Mouse (Mus musculus) brain, embryonic 18.5 days (tissue): ENCODE measurements at regions not wholly inside any gene's neighbourhood (a gene's known extent, or its start where the extent isn't known, plus 50 kb on each side); places are given as distances from the start of the nearest gene placed in this dataset.

Source experiments
- DNase-seq: peaks from one replicate; pipeline ENCODE4 v3.0.0-alpha.2; 2012; ENCODE audit warnings: low read depth, low spot score

DNA sequence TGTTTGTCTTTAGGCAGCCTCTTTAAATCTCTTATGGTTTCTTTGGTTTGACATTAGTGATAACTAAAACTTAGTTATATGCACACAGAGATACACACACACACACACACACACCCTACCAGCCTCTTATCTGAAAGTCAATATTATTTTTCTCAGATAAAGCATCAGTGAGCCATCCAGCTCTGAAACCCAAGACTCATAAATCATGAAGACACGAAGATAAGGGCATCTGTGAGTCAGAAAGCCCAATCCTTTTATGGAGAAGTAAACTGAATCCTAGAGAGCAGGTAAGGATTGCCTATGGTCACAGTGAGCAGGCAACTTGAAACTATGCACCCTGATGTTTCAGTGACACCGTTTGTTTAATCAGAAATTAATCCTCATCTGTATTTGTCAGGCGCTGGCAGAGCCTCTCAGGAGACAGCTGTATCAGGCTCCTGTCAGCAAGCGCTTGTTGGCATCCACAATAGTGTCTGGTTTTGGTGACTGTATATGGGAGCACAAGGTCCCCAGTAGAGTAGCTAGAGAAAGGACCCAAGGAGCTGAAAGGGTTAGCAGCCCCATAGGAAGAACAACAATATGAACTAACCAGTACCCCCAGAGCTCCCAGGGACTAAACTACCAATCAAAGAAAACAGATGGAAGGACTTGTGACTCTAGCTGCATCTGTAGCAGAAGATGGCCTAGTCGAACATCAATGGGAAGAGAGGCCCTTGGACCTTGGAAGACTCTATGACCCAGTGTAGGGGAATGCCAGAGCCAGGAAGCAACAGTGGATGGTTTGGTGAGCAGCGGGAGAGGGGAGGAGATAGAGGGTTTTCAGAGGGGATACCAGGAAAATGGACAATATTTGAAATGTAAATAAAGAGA lies 207.3 kb upstream of the Ank start:
- no peak for DNase-seq

DNA sequence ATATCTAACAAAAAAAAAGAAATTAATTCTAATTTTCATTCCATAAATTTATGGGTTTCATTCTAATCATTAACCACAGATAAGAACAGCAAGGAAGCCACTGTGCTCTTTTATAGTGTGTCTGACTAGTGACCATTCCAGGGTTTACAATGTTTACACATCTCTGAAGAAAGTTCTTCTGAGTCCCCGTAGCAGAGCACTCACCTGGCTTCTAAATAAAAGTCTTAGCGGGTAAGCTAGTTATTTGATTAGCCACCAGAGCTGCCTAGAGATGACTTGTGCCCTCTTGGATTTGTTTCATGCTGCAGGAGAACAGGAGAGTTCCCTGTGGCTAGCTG lies 206.7 kb upstream of the Ank start:
- no peak for DNase-seq

DNA sequence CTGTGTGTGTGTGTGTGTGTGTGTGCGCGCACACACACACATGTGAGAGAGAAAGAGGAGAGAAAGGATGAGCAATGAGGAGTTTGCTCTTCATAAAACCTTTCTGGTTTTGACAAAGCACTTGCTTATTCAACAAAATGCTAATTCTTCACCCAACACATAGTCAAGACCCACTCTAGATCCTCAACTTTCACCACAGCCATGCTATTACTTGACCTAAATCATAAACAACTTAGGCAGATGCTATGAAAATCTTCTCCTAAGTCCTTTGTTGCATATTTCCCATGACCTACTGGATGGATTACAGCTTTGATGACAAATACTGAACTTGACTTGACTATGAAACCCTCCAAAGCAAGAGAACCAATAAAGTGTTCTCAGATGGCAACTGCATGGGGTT lies 196.3 kb upstream of the Ank start:
- DNase-seq: no peak

DNA sequence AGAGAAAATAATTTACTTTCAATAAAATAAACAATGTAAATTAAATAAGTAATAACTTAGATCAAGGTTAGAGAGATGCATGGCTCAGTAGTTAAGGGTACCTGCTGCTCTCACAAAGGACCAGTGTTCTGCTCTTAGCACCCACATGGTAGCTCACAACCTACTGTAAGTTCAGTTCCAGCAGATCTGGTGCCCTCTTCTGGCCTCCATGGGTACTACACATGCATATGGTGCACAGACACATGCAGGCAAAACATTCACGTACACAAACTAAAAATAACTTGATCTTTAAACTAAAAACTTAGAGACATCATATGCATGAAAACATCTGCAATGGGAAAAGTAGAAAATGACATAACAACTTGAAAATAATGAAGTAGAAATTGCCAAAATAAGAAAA lies 184.2 kb upstream of the Ank start:
- DNase-seq: no peak

DNA sequence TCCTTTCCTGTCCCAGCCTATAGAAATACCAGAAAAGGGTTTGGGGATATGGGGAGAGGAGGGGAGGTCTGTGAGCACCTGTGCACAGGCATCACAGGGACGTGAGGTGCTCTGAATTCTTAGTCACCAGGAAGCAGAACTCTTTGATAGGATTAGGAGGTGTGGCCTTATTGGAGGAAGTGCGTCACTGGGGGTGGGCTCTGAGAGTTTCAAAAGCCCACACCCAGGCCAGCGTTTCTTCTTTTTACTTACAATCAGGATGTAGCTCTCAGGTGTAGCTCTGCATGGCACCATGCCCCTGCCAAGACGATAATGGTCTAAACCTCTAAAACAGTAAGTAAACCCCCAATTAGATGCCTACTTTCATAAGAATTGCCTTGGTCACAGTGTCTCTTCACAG lies 162.6 kb upstream of the Ank start:
- DNase-seq: no peak

DNA sequence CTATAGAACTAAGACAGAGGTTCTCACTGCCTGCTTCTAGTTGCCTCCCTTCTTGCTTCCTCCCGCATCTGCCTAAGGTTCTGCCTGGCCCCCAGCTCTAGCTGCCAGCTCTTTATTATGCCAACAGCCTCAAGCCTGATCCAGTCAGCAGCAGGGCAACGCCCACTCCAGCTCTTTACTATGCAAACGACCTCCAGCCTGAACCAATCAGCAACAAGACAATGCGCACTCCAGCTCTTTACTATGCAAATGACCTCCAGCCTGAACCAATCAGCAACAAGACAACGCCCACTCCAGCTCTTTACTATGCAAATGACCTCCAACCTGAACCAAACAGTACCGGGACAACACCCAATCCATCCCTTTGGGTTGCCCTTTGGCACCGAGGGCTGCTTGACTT lies 162.2 kb upstream of the Ank start:
- no peak for DNase-seq

DNA sequence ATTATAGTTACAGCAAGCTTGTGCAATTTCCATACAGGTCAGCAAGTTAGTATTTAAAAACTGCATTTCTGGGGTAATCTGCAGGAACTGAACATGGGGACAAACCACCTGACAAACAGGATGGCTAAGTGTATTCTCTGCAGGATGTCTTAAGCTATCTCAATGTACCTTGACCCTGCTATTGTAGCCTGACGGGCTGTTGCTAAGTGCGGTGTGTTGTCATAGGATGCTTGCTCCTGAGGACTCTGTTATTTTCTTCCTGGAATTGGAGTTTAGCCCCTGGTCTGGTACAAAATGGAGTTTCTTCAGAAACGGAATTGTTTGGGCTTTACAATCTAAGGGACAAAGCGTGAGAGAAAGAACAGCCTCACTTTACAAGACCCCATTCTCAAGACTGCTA lies 161.4 kb upstream of the Ank start:
- DNase-seq: no peak

DNA sequence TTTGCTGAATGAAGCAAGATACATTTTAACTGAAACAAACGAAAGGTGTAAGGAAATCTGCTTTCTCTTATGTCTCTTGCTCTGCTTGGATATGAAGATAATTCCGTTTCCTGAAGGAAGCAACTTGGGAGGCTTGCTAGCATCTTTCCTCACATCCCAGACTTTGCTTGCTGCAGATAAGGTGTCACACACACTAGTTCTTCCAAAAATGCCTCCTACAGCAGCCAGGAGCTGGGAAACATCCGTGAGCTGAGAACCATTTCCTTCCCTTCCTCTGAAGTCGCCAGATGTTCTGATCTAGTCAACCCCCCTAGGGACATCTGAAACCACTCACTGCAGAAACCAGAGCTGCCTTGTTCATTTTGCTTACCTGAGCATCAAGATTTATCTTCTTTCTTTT lies 157.8 kb upstream of the Ank start:
- no peak for DNase-seq

DNA sequence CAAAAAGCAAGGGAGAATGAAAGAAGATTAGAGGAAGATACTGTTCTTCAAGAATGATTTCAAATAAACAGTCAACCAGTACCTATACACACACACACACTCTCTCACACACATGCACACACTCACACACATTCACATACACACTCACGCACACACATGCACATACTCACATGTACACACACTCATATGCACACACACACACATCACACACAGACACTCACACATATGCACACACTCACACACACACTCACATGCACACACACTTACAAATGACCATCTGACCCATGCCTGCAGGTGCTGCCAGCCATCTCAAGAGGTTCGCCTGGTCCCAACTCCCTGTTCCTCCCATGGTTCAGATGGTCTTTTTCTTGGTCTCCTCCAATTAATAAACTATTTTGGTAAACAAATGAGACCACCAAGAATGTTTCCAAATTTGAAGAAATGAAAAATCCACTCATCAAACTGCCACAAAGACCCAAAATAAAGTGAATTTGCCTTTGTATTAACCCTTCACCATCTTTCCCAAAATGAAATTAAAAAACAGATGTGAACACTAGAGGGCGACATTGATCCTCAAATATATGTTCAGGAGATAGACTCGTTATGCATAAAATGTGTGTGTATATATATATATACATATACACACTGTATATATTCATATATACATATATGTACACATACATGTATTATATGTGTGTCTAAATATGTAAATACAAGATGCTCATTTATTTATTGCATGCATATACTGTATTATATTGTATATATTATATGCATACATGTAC lies 150.3 kb upstream of the Ank start:
- no peak for DNase-seq

DNA sequence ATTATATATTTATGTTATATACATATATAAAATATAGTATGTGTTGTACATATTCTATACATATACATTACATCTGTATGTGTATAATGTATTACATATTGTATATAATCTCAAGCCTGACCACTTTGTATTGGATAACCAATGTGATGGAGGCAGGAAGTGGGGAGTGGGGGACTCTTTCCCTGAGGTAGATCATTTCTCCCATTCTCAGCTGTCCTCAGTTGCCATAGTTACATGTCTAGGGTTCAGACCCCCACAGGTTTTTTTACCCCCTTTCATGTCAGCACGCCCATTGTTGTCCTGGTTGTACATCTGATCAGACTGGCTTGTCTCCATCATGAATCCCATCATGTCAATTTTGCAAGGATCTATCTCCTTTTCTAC lies 149.7 kb upstream of the Ank start:
- DNase-seq: no peak

DNA sequence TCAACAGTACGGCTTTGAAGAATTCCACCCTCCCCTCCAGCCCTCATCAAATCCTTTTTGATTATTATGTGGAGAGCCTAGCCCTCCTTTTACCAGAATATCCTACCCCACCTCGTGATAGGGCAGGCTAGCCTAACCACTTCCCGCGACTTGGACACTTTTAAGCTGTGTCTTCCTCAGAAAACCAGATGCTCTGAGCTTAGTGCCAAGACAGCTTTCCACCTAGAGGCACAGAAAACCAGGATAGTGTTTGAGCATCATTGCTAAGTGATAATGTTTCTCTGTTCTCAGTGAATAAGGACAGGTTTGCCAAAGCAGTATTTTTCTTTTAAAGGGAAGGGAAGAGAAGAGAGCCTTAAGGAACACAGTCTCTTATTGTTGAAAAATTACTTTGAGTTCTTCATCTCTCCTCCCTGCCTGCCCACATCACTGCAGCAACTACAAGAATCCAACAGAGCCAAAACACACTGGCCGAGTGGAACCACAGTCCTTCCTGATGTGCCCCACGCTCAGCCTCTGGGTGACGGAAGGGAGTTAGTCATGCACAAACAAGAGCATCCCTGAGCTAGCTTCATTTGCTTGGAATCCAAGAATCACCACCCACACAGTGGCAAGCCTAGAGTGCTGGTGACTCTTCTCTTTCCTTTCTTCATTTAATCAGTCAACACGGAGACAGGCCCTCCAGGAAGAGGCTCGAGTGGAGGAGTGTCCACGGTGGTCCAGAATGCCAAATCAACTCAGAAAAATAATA lies 144.4 kb upstream of the Ank start:
- DNase-seq: no peak

DNA sequence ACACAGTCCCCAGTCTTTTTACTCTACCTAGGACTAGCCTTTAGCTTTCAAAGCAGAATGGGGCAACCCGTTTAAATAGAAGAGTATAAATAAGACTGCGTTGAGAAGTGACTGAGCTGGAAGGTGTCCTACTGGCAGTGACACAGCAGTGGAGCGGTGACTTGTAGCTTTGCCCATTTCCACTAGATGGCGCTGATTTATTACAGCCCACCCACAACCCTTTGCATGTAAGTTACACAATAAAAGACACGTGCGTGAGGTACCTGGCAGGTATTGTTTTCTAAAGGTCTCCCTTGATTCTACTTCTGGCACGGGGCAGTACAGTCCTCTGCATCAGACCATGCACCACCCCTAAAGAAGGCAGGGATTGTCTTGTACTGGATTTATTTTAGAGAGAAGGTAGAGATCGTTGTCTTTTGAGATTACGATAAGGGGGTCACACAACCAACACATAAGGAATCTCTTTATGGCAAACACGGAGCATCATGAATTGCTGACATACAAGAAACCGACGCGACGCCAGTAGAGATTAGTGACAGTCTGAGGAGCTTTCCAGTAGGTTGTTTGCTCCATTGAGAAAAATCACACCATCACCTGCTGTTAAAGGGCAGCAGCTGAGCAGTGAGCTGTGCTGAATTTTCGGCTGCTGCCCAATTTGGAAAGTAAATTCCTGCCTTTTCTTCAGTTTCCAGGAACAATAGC lies 140.5 kb upstream of the Ank start:
- DNase-seq: no peak

DNA sequence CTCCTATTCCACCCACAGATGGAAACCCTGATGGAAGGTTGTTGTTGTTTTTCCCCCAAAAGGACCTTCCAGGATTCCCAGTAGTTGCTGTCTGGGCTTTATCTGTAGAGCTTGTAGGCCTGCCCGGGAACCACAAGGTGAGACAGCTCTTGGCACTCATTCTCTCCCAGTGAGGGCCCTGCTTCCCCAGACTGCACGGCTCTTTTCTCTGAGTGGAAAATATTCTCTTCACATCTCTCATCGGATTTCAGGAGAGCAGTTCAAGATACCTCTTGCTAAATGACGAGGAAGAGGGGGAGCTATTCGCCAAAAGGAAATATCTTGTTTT lies 140.0 kb upstream of the Ank start:
- DNase-seq: no peak

DNA sequence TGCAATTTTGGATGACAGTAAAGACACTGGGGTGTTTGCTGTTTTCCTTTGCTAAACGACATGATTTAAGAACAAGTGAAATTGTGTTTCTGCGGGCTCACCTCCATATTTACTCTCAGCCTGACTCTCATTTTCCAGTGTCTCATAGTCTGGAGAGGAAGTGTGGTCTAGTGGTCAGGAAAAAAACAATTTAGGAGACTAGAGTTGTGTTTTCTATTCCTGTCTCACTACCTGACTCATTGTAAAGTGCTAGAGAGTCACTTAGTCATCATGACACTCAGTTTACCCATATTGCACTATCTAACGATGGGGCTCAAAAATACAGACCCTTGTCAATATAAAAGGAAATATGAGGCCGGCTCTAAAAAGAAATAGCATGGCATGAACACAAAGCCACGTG lies 138.7 kb upstream of the Ank start:
- no peak for DNase-seq

DNA sequence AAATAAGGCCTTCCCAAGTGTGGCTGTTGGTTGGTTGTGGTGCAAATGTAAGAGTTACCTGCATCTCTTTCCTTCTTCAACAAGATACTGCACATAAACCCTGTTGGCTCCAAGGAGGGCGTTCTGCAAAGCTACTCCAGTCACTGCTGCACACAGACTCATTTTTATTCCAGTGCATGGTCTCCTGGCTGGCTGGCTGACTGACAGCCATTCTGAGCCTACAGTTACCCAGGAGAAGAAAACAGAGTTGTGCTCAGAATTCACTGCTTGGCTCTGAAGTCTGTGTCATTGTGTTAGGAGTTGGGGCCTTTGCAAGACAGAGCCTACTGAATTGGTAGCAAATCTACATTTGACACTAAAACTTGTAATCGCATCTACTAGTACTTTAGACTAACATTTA lies 138.0 kb upstream of the Ank start:
- no peak for DNase-seq

DNA sequence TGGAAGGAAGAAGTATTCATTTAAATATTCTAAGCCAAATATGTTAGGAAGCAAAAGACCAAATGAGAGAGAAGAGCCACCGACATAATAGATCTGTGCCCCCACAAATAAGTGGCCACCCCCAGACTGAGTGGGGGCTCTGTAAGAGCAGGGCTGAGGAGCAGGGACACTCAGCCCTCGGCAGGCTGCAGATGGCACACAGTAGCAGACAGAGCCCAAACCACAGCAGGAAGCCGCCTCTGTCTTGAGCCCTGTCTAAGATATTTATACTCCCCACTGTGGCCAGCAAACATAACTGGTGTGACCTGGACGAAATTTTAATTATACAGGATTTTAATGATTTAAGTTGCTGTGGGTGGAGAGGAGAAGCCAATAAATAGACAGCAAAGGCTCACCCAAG lies 126.4 kb upstream of the Ank start:
- no peak for DNase-seq

DNA sequence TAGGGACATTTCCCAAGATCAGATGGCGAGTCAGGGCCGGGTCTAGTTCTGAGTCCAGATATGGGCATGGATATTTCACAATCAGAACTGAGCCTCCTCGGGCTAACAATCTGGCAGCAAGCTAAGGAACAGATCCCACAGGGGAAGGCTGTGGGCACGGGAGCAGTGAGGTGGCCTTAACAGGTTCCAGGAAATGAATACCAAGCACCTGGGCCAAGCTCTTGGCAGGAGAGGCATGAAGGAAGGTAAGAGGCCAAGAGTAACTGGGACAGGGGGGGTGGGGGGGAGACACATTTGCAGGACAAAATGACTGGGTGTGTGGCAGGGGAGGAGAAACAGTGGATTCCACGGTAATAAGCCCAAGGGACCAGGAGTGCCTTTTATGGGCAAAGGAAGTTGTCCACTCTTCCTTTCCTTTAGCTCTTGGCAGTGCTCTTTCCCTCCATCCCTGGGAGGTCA lies 124.9 kb upstream of the Ank start:
- DNase-seq: no peak

DNA sequence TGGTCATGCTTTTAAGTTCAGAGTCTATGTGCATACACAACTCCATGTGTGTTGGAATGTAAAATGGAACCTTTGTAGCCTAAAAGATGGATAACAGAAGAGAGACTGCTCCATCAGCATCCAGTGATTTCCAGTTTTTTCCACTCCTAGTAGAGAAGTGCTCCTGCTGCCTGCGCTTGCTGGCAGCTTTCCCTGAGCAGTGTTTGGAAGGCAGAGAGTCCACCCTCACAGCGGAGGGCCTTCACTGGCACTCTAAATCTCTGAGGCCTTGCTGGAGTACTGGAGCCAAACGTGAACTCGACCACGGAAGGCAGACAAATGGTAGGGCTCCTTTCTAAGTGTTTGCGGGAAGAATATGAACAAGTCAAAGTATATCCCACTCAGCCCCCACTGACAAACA lies 108.0 kb upstream of the Ank start:
- DNase-seq: no peak

DNA sequence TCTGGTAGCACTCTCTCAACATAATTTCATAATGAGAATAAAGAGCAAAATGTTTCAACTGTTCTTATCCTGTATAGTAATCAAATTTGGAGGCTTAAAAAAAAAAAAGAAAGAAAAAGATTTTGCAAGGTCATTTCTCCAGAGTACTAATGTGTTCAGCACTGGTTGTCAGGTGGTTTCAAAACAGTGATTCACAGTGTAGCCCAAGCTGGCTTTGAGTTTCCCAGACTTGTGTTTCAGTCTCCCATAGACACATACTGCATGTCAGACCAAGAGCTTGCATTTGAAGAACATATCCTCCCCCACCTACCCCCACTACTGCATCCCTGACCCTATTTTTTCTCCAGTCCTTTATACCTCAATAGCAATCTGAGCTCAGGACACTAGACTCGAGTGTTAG lies 107.2 kb upstream of the Ank start:
- DNase-seq: no peak

DNA sequence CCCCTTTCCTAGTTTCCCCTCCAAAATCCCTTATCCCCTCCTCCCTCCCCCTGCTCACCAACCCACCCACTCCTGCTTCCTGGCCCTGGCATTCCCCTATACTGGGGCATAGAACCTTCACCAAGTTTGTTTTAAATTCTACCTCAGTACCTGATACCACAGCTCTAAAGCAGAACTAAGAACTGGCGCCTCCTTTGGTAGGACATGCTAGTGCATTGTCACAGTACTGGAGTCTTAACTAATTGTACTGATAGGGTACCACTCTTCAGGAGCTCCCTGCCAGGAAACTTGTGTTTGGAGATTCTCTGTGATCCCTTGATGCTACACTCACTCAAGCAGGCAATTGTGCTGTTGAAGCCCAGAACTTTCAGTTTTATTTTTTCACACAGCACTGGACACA lies 92.0 kb upstream of the Ank start:
- DNase-seq: no peak

DNA sequence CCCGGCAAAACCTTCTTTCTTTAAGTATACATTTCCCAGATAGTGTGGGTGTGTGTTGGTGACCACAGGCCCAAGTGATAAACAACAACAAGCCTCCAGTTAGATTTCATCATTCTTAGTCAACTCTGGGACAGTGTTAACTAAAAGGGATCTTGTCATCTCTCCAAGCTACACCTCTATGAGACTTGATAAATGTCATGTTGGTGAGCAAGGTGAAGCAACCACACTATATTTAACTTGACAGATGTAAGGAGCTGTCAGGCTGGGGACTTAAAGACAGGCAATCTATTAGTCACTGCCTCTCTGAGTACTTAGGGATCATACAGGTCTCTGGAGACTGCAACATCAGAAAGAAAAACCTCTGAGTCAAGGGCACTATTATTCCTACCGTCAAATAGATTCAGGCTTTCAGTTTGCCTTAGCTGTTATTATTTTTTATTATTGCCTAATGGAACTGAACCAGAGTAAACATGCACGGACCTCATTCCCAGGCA lies 87.8 kb upstream of the Ank start:
- no peak for DNase-seq

DNA sequence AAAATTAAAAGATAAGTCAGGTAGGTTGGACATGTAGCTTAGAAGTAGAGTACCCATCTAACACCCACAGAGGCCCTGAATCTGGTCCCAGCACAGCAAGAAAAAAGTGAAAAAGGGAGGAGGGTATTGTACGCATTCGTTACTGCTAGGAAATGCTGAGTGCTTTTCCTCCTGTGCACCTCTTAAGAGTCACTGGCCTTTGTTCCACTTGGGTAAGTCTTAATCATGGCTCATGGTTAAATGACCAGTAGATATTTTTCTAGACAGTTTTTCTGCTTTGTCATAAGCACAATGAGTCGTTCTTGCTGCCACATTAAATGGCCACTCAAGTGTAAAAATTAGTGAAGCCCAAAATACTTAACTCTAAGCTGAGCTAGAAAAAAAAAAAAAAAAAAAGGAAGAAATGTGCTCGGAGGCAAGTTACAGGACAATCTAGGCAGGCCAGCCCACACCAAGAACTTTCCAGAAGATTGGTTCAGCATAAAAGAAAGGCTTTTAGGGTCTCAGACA lies 86.0 kb upstream of the Ank start:
- no peak for DNase-seq
